Mouse (Mus musculus) liver, embryonic 13.5 days (tissue): ENCODE measurements around the gene Hp. TPM values are rescaled to one million over a fixed set of nuclear protein-coding genes. Genes with fewer than 3 reads are reported as not detected.

Source experiments
- ATAC-seq: fragments of 200-750 bp; cut with Nextera tagmentation; 2 replicates; pipeline ENCODE4 v1.8.0; 2017; ENCODE audit warnings: low read depth, mild to moderate bottlenecking, moderate number of reproducible peaks, moderate library complexity
- DNase-seq: peaks from one replicate; pipeline ENCODE4 v3.0.0; 2022
- H3K27ac ChIP-seq: fragments of 300-500 bp; sonication (generic); 2 replicates; pipeline ENCODE4 v1.5.1; 2015; ENCODE audit warnings: moderate library complexity, mild to moderate bottlenecking, inconsistent platforms
- H3K27me3 ChIP-seq: fragments of 300-500 bp; sonication (generic); 2 replicates; pipeline ENCODE4 v1.6.1; 2015; ENCODE audit warnings: mild to moderate bottlenecking, inconsistent platforms
- H3K36me3 ChIP-seq: fragments of 300-500 bp; sonication (generic); 2 replicates; pipeline ENCODE4 v1.6.1; 2015; ENCODE audit warnings: mild to moderate bottlenecking, inconsistent platforms
- H3K4me1 ChIP-seq: fragments of 300-500 bp; sonication (generic); replicated peaks from 2 replicates; pipeline ENCODE4 v1.6.1; 2015; ENCODE audit warnings: inconsistent platforms
- H3K4me2 ChIP-seq: fragments of 300-500 bp; sonication (generic); 2 replicates; pipeline ENCODE4 v1.6.1; 2015; ENCODE audit warnings: inconsistent platforms, mild to moderate bottlenecking, moderate library complexity
- H3K4me3 ChIP-seq: fragments of 300-500 bp; sonication (generic); replicated peaks from 2 replicates; pipeline ENCODE4 v1.5.1; 2015; ENCODE audit warnings: mild to moderate bottlenecking, inconsistent platforms
- H3K9ac ChIP-seq: fragments of 300-500 bp; sonication (generic); 2 replicates; pipeline ENCODE4 v1.6.1; 2015; ENCODE audit warnings: mild to moderate bottlenecking, inconsistent platforms
- H3K9me3 ChIP-seq: fragments of 300-500 bp; sonication (generic); replicated peaks from 2 replicates; pipeline ENCODE4 v1.6.1; 2016; ENCODE audit warnings: inconsistent platforms
- WGBS: fragments of 180-500 bp; shearing (Covaris S2); methylation state at CpG from one replicate; pipeline ENCODE4 v1.1.7; 2015; ENCODE audit not compliant: insufficient replicate concordance; 5-methylcytosine and 5-hydroxymethylcytosine counted together
- polyA plus RNA-seq: library from polyadenylated mRNA; unstranded; fragments of >200 nt; fragmentation: Nextera tagmentation; extraction: Ambion mirVana; gene quantifications from 2 replicates; pipeline ENCODE4 v1.2.1, GENCODE M21; 2015

The Hp gene
- polyA plus RNA-seq, result 13.9 and 16.7 TPM in 2 replicates

DNA sequence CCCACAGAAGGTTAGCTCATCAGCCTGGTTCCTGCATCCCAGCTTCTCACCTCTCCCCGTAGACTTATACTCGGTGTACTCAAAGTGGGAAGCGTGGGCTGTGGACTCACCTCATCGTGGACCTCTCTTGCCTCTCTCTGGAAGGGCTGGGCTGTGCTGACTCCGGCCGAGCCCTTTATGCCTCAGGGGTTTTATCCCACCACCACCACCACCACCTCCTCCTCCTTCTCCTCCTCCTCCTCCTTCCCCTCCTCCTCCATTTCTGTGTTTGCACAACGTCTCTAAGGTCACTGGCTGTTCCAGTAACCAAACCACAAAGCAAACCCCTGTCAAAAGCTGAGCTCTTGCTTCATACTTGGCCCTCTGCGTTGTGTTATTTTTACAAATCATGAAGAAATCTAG, at the start of gene Hp:
TSS of gene Hp (minus strand) at position 273 of the 402 bp plus-strand sequence.
- DNase-seq (no peak), ATAC-seq (peak; percentile 49; the same call in 1 of the 2 replicates)
- no peak within 1 kb of the TSS for H3K27ac ChIP-seq
- no peaks in the 10 kb centered on the region for H3K36me3 ChIP-seq
- H3K9ac ChIP-seq, result no peak within 1 kb of the TSS
- no peak within 1 kb of the TSS for H3K4me3 ChIP-seq
- no peak within 1 kb of the TSS for H3K4me2 ChIP-seq
- 42% methylated on average over 8 of the region's 8 CpGs for WGBS
- H3K4me1 ChIP-seq, result no peaks in the 10 kb centered on the region
- no peaks in the 10 kb centered on the region for H3K9me3 ChIP-seq
- H3K27me3 ChIP-seq, result no peaks in the 10 kb centered on the region

DNA sequence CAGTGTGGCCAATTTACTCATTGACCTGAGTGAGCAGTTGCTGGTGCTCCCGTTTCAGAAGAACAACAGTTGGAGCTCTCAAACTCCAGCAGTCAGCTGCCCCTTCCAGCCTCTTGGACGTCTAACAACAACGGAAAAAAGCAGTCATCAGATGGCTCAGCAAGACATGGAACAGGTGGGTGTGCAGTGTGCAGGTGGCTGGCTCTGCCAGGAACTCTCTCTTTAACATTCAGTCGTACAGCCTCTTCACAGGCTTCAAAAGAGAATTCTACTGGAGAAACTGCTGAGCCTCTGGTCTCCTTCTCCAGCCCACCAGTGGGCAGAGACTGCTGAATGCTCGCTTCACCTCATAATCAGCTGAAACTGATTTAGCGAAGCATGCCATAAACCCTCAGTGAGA, 49.7 kb upstream of the Hp start:
- no peak overlapping the region for H3K27ac ChIP-seq
- no peaks in the 10 kb centered on the region for H3K27me3 ChIP-seq
- H3K4me3 ChIP-seq, result no peak overlapping the region
- no peaks in the 10 kb centered on the region for H3K4me1 ChIP-seq
- no peaks in the 10 kb centered on the region for H3K36me3 ChIP-seq
- H3K9ac ChIP-seq, result no peak overlapping the region
- H3K4me2 ChIP-seq, result no peak overlapping the region
- no peak for ATAC-seq
- no peaks in the 10 kb centered on the region for H3K9me3 ChIP-seq
- 69% methylated on average over 6 of the region's 6 CpGs for WGBS
- no peak for DNase-seq

DNA sequence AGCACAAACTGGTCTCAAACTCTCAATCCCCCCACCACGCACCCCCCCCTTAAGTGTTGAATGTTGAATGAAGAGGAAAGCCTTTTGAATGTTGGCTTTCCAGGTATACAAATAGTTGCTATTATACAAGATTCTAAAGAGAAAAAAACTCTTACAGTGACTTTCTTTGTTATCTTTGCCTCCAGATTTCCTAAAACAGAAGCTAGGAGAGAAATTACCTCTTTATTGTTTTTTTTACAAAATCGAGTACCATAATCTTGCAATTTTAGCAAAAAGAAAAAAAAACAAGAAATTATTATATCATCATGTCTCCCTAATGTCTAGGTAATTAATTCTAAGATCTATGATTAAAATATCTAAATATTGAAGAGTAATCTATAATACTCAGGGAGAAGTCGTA, 36.6 kb upstream of the Hp start:
- Histone ChIP-seq H3K9me3 (0 out of 2 replicates have a peak, but pooled peaks cover 4% of the 10 kb centered on the region), H3K4me2 (no peak overlapping the region), H3K27me3 (no peaks in the 10 kb centered on the region), H3K36me3 (no peaks in the 10 kb centered on the region), H3K9ac (no peak overlapping the region), H3K4me1 (peaks cover 18% of the 10 kb centered on the region), H3K27ac (no peak overlapping the region), H3K4me3 (no peak overlapping the region)
- no peak for DNase-seq
- 66% methylated on average over 3 of the region's 3 CpGs for WGBS
- ATAC-seq, result no peak

DNA sequence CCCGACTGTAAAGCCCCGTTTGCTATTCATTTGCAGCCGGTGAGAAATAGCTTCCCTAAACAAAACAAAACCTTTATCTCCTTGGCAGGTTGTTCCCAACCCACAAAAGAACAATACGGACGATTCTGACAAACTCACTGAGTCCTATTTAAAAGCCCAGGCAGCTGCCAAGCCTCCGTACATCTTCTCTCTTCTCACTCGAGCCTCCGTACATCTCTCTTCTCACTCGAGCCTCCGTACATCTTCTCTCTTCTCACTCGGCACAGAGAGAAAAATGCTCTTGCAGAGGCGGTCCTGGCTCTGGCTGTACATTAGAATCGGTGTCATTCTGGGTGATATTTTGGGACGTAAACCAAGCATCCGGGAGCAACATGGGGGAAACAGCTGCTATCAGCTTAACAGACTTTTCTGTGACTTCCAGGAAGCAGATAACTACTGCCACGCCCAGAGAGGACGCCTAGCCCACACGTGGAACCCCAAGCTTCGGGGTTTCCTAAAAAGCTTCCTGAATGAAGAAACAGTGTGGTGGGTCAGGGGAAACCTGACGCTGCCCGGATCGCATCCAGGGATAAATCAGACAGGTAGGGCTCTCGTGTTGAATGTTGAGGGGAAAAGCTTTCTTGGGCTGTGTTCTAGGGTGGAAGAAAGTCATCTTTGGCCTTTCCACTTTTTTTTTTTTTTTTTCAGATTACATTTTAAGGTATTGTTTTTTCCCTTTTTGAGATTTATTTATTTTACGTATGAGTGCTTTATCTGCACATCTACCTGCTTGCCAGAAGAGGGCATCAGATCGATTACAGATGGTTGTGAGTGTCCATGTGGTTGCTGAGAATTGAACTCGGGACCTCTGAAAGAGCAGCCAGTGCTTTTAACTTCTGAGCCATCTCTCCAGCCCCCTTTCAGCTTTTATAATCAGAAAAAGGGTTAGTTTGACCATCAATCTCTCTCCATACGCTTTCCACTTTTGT, 35.6 kb upstream of the Hp start, which contains the start of gene Pkd1l3:
TSS of gene Pkd1l3 (plus strand) at position 275 of the 968 bp plus-strand sequence.
- H3K27ac ChIP-seq, result peak within 1 kb of the TSS; percentile 34; the same call in 1 of the 2 replicates
- peaks cover 24% of the 10 kb centered on the region for H3K4me1 ChIP-seq
- ATAC-seq (peak; percentile 78), DNase-seq (peak; percentile 42)
- no peaks in the 10 kb centered on the region for H3K36me3 ChIP-seq
- 0 out of 2 replicates have a peak, but pooled peaks cover 2% of the 10 kb centered on the region for H3K9me3 ChIP-seq
- H3K9ac ChIP-seq, result peak within 1 kb of the TSS; percentile 50
- H3K4me3 ChIP-seq, result peak within 1 kb of the TSS; percentile 55
- H3K4me2 ChIP-seq, result peak within 1 kb of the TSS; percentile 70
- no peaks in the 10 kb centered on the region for H3K27me3 ChIP-seq
- 12% methylated on average over 27 of the region's 27 CpGs for WGBS

DNA sequence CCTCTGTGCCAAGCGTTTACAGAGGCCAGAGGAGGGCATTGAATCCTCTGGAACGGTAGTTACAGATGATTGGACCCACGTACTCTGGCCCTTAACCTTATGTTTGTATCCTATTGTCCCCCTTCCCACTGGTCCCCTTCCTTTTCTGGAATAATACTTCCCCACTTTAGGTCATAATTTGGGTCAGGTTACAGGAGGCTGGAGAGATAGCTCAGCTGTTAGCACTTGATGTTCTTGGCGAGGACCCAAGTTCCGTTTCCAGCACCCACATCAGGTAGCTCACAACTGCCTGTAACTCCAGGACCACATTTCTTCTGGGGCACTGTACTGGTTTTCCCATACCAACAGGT, 30.2 kb upstream of the Hp start:
- Histone ChIP-seq H3K36me3 (peaks cover 16% of the 10 kb centered on the region), H3K9me3 (no peaks in the 10 kb centered on the region), H3K27me3 (no peaks in the 10 kb centered on the region), H3K4me3 (peak overlapping the region; percentile 70), H3K4me2 (peak overlapping the region; percentile 86), H3K9ac (peak overlapping the region; percentile 82), H3K4me1 (peaks cover 35% of the 10 kb centered on the region), H3K27ac (peak overlapping the region; percentile 97)
- DNase-seq (no peak), ATAC-seq (no peak)
- 12% methylated on average over 5 of the region's 5 CpGs for WGBS

DNA sequence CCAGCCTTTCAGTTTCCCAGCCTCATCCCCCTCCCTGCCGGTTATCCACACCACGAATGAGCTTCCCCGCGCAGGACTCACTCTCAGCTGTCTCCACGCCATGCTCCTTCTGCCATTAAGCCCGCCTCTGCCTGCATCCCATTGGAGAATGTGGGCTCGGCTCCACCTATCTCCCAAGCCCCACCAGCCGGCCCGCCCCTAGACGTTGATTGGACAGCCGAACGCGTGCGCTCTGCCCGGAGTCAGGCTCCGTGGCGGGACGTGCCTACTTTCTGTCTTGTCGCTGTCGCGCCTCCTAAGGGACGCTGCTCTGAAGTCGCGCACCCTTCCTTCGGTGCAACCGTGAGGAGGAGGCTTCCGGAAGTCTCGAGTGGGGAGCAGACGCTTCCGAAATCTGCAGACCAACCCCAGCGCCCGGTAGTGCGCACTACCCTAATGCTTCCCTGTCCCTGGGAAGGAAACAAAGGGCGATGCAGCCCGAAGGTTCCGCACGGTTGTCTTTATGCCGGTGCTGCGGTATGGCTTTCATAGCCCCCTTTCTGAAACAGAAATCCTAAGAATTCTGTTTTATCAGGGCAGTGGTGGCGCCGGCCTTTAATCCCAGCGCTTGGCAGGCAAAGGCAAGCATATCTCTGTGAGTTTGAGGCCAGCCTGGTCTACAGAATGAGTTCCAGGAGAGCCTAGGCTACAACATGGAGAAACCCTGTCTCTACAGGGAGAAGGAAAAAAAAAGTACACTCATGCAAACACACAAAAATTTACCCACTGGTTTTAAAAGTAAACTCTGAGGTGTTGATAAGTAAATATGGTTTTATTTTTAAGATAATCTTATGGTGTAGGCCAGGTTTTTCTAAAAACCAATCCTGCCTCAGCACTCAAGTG, 29.5 kb upstream of the Hp start, which contains the start of gene Dhodh:
TSS of gene Dhodh (minus strand) at position 403 of the 882 bp plus-strand sequence.
- peak; percentile 99 for ATAC-seq

DNA sequence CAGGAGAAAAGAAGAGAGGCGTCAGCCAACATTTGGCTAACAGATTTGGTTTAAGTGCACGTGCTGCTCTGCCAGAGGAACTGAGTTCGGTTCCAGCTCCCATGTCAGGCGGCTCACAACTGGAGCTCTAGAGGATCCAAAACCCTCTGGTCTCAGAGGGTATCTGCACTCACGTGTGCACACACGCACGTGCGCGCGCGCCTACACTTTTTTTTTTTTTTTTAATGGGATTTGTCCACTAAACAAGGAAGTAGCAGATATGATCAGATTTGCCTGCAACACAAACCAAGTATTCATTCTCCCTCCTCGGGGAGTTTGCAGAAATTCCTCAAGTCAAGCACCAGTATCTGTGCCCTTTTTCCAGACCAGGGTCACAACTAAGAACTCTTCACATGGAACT, 28.7 kb upstream of the Hp start:
- Histone ChIP-seq H3K36me3 (peaks cover 30% of the 10 kb centered on the region), H3K4me1 (peaks cover 27% of the 10 kb centered on the region), H3K27me3 (no peaks in the 10 kb centered on the region), H3K27ac (peak overlapping the region; percentile 97; the same call in 1 of the 2 replicates), H3K9ac (peak overlapping the region; percentile 82), H3K4me2 (peak overlapping the region; percentile 86), H3K4me3 (peak overlapping the region; percentile 70), H3K9me3 (no peaks in the 10 kb centered on the region)
- DNase-seq, result peak; percentile 17
- ATAC-seq, result no peak
- WGBS, result 5% methylated on average over 12 of the region's 12 CpGs

More for the DNA sequence above, 29.5 kb upstream of the Hp start, which contains the start of gene Dhodh:
- WGBS, result under 1% methylated on average over 42 of the region's 42 CpGs
- H3K36me3 ChIP-seq, result peaks cover 22% of the 10 kb centered on the region
- H3K27ac ChIP-seq, result peak within 1 kb of the TSS; percentile 97
- H3K9me3 ChIP-seq, result no peaks in the 10 kb centered on the region
- peaks cover 30% of the 10 kb centered on the region for H3K4me1 ChIP-seq
- no peaks in the 10 kb centered on the region for H3K27me3 ChIP-seq
- peak; percentile 95 for DNase-seq
- peak within 1 kb of the TSS; percentile 82 for H3K9ac ChIP-seq
- peak within 1 kb of the TSS; percentile 70 for H3K4me3 ChIP-seq
- peak within 1 kb of the TSS; percentile 86 for H3K4me2 ChIP-seq

DNA sequence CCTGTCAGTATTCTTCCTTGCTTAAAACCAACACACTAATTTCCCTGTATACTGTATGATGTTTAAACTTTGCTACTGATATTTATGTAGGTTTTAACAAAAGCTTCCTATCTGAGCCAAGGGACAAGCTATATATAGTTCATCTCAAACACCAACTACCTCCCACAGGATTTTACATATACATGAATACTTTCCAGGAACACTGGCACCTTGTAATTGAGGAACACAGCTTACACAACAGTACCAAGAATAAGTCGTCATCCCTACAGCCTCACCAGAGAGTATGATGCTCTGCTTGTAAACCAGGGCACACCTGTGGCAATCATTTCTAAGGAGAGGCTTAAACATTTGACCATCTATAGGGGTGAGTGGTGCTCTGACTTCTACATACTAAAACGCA, 27.8 kb upstream of the Hp start:
- peak overlapping the region; percentile 14; the same call in 1 of the 2 replicates for H3K4me2 ChIP-seq
- no peak overlapping the region for H3K9ac ChIP-seq
- no peaks in the 10 kb centered on the region for H3K9me3 ChIP-seq
- no peak for DNase-seq
- H3K4me3 ChIP-seq, result no peak overlapping the region
- H3K27ac ChIP-seq, result no peak overlapping the region
- H3K4me1 ChIP-seq, result peaks cover 27% of the 10 kb centered on the region
- peaks cover 37% of the 10 kb centered on the region for H3K36me3 ChIP-seq
- ATAC-seq, result no peak
- H3K27me3 ChIP-seq, result no peaks in the 10 kb centered on the region
- WGBS, result 68% methylated on average over 2 of the region's 2 CpGs

DNA sequence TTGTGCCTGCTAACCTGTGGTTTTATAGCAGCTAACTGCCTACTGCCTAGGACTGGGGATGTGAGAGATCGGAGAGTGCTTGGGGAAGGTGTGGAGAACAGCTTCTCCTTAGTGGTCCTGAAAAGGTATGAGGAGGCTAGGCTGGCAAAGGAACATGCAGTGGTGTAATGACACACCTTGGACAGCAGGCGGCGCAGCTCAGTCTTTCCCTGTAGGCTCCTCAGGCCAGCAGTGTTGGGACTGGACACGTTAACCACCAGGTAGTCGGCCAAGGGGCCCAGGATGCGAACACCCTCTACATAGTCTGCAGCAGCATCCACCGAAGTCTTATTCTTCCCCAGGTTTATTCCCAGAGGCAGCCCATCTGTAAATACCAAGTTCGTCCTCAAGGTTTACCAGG, 16.9 kb upstream of the Hp start:
- DNase-seq, result peak; percentile 44
- H3K4me2 ChIP-seq, result no peak overlapping the region
- 43% methylated on average over 8 of the region's 8 CpGs for WGBS
- peak; percentile 47; the same call in 1 of the 2 replicates for ATAC-seq
- H3K27me3 ChIP-seq, result no peaks in the 10 kb centered on the region
- H3K4me3 ChIP-seq, result no peak overlapping the region
- H3K9me3 ChIP-seq, result no peaks in the 10 kb centered on the region
- 0 out of 2 replicates have a peak, but pooled peaks cover 4% of the 10 kb centered on the region for H3K4me1 ChIP-seq
- no peak overlapping the region for H3K27ac ChIP-seq
- peaks cover 54% of the 10 kb centered on the region for H3K36me3 ChIP-seq
- no peak overlapping the region for H3K9ac ChIP-seq

DNA sequence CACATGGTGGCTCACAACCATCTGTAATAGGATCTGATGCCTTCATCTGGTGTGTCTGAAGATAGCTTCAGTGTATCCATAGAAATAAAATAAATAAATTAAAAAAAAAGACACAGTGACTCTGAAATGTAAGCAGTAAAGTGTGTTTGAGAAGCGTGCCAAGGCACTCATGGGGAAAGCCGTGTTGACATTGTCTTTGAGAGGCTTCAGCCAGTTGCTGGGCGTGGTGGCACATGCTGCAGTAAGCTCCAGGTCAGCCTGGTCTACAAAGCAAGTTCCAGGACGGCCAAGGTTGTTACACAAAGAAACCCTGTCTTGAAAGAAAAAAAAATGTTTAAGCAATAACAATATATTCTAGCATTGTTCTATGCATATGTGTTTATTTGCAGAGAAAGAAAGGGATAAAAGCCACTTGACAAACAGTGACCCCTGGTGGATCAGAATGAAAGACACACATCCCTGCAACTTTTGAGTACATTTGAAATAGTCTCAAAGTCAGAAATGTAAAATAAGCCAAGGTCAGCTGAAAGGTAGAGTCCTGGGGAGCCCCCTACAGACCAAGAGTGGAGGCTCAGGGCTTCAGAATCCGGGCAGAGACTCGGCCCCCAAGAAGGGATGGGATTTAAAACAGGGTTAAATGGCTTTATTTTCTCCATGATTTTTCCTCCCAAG, 14.3 kb upstream of the Hp start:
- Histone ChIP-seq H3K9ac (no peak overlapping the region), H3K27ac (no peak overlapping the region), H3K4me3 (no peak overlapping the region), H3K9me3 (no peaks in the 10 kb centered on the region), H3K36me3 (peaks cover 42% of the 10 kb centered on the region), H3K4me2 (no peak overlapping the region), H3K27me3 (no peaks in the 10 kb centered on the region), H3K4me1 (0 out of 2 replicates have a peak, but pooled peaks cover 4% of the 10 kb centered on the region)
- ATAC-seq (no peak), DNase-seq (no peak)
- 68% methylated on average over 6 of the region's 6 CpGs for WGBS
